8 mouse cellular contexts compared by ENCODE assay signal in genomic region chr12:55301472-55302300, GRCm38 (mm10). TPM values are rescaled to one million over a fixed set of nuclear protein-coding genes. Genes with fewer than 3 reads are reported as not detected.
DNase-seq lines count a peak whose midpoint lies in the region; ATAC-seq and TF ChIP-seq lines count a peak whose summit lies in the region.

No protein-coding gene starts in this region.

- DNase-seq in kidney, adult 2 months, result peak; percentile 13
- no peak for DNase-seq in kidney, postnatal 10 days
- peak; percentile 37 for DNase-seq in G1E (ENCODE audit: low spot score)
- no peak for DNase-seq in spleen, adult 18-20 months

- no peak for ATAC-seq in G1E (ENCODE audit: extremely low read depth, insufficient number of reproducible peaks, low FRiP score, poor library complexity, severe bottlenecking)
- no peak for ATAC-seq in limb, embryonic 13.5 days (ENCODE audit: low FRiP score, low read depth)
- ATAC-seq in activated CD4-positive, CD25-positive, alpha-beta regulatory T cell, adult 4 months, result no peak

- TF ChIP-seq POLR2A in kidney, adult 2 months (IDR thresholded peaks at IDR 0.05; ENCODE audit: low read depth, low read length), result no peak
- TF ChIP-seq POLR2A in olfactory bulb, adult 2 months (IDR thresholded peaks at IDR 0.05; ENCODE audit: insufficient read depth, low read depth, low read length), result no peak

- H3K4me2 ChIP-seq in limb, embryonic 13.5 days (replicated peaks), result peak overlapping the region; percentile 73

- H3K4me1 ChIP-seq in kidney, adult 2 months (ENCODE audit: control insufficient read depth, insufficient read depth, low read length), result peaks cover 4% of the 10 kb centered on the region
- peaks cover 43% of the 10 kb centered on the region for H3K4me1 ChIP-seq in G1E (ENCODE audit: insufficient read depth, low read depth, low read length)
- H3K4me1 ChIP-seq in erythroblast, embryonic 14.5 days (ENCODE audit: control insufficient read depth), result peaks cover 34% of the 10 kb centered on the region
- peaks cover 27% of the 10 kb centered on the region for H3K4me1 ChIP-seq in limb, embryonic 13.5 days
- peaks cover 6% of the 10 kb centered on the region for H3K4me1 ChIP-seq in olfactory bulb, adult 2 months (ENCODE audit: control insufficient read depth, insufficient read depth, low read length)

- H3K27me3 ChIP-seq in kidney, adult 2 months (replicated peaks; ENCODE audit: control insufficient read depth, insufficient read depth, low read length), result no peaks in the 10 kb centered on the region
- no peaks in the 10 kb centered on the region for H3K27me3 ChIP-seq in G1E (ENCODE audit: insufficient read depth, low read length)
- no peaks in the 10 kb centered on the region for H3K27me3 ChIP-seq in erythroblast, embryonic 14.5 days (ENCODE audit: control insufficient read depth)
- no peaks in the 10 kb centered on the region for H3K27me3 ChIP-seq in limb, embryonic 13.5 days

- no peak for TF ChIP-seq CTCF in kidney, adult 2 months (conservative IDR thresholded peaks at IDR 0.05; ENCODE audit: insufficient read depth, insufficient read length, low read depth, low read length)
- TF ChIP-seq CTCF in G1E (IDR thresholded peaks at IDR 0.05; ENCODE audit: low read depth, low read length), result no peak
- TF ChIP-seq CTCF in olfactory bulb, adult 2 months (IDR thresholded peaks at IDR 0.05; ENCODE audit: insufficient read depth, low read depth, low read length), result no peak

- H3K4me3 ChIP-seq in kidney, adult 2 months (ENCODE audit: insufficient read depth, low read depth, low read length), result peak overlapping the region; percentile 66
- peak overlapping the region; percentile 72 for H3K4me3 ChIP-seq in G1E (ENCODE audit: low read depth, low read length)
- H3K4me3 ChIP-seq in erythroblast, embryonic 14.5 days (replicated peaks), result peak overlapping the region; percentile 69
- H3K4me3 ChIP-seq in limb, embryonic 13.5 days, result peak overlapping the region; percentile 63
- H3K4me3 ChIP-seq in olfactory bulb, adult 2 months (ENCODE audit: insufficient read depth, low read depth, low read length), result peak overlapping the region; percentile 37

- H3K36me3 ChIP-seq in kidney, adult 2 months (ENCODE audit: control insufficient read depth, insufficient read depth, low read length), result peaks cover 2% of the 10 kb centered on the region; the same call in 1 of the 2 replicates
- peaks cover 58% of the 10 kb centered on the region for H3K36me3 ChIP-seq in G1E (replicated peaks)
- H3K36me3 ChIP-seq in erythroblast, embryonic 14.5 days (ENCODE audit: control insufficient read depth), result peaks cover 46% of the 10 kb centered on the region
- H3K36me3 ChIP-seq in limb, embryonic 13.5 days, result peaks cover 33% of the 10 kb centered on the region

- 41% methylated on average over 11 of the region's 11 CpGs for WGBS in kidney, adult 2 months
- WGBS in limb, embryonic 13.5 days, result 45% methylated on average over 11 of the region's 11 CpGs
- WGBS in olfactory bulb, adult 2 months, result 32% methylated on average over 11 of the region's 11 CpGs

- H3K9ac ChIP-seq in limb, embryonic 13.5 days, result peak overlapping the region; percentile 78

- H3K27ac ChIP-seq in kidney, adult 2 months (ENCODE audit: insufficient read depth, low read depth, low read length), result peak overlapping the region; percentile 97; the same call in 1 of the 2 replicates
- H3K27ac ChIP-seq in limb, embryonic 13.5 days, result peak overlapping the region; percentile 95
- H3K27ac ChIP-seq in olfactory bulb, adult 2 months (ENCODE audit: insufficient read depth, low read depth, low read length), result no peak overlapping the region

- H3K9me3 ChIP-seq in G1E (replicated peaks), result peaks cover 5% of the 10 kb centered on the region
- H3K9me3 ChIP-seq in erythroblast, embryonic 14.5 days (ENCODE audit: control insufficient read depth, low read length), result no peaks in the 10 kb centered on the region
- no peaks in the 10 kb centered on the region for H3K9me3 ChIP-seq in limb, embryonic 13.5 days

RNA-seq across cellular contexts. Expression of gene Ppp2r3c, which starts 1.1 kb away (rescaled TPM):
- polyA plus RNA-seq in kidney, adult 2 months (2012; rRNA removed), result 1.9 and 3.0 TPM in 2 replicates
- total RNA-seq in G1E (2014; fragmentation: Nextera tagmentation) (52.3 and 59.3 TPM in 2 replicates), G1E (2017) (35.7 and 39.2 TPM in 2 replicates)
- 1.2 and 1.6 TPM in 2 replicates for polyA plus RNA-seq in G1E (2012)
- 0.04 and 0.06 TPM in 2 replicates for polyA plus RNA-seq in erythroblast, embryonic 14.5 days (2012)
- polyA plus RNA-seq in limb, embryonic 13.5 days (2015; fragmentation: Nextera tagmentation; extraction: Ambion mirVana), result 16.7 and 17.5 TPM in 2 replicates
- polyA plus RNA-seq in olfactory bulb, adult 2 months (2012; ENCODE audit: insufficient read depth, insufficient read length, low replicate concordance, missing spikeins), result not detected in 2 replicates
- 10 to 100 TPM; 22.6 to 26.8 TPM for polyA plus RNA-seq in activated CD4-positive, CD25-positive, alpha-beta regulatory T cell, adult 4 months (2017; shearing (Covaris generic))

RNA-seq across cellular contexts. Expression of gene 1110008L16Rik, which starts 2.3 kb away (rescaled TPM):
- polyA plus RNA-seq in kidney, adult 2 months (2012; rRNA removed), result 12.5 and 13.2 TPM in 2 replicates
- 50.0 and 52.7 TPM in 2 replicates for total RNA-seq in G1E (2014; fragmentation: Nextera tagmentation)
- 38.5 and 40.4 TPM in 2 replicates for total RNA-seq in G1E (2017)
- polyA plus RNA-seq in G1E (2012), result 3.0 and 4.0 TPM in 2 replicates
- 0.02 and 0.03 TPM in 2 replicates for polyA plus RNA-seq in erythroblast, embryonic 14.5 days (2012)
- polyA plus RNA-seq in limb, embryonic 13.5 days (2015; fragmentation: Nextera tagmentation; extraction: Ambion mirVana), result 14.6 and 14.9 TPM in 2 replicates
- polyA plus RNA-seq in olfactory bulb, adult 2 months (2012; ENCODE audit: insufficient read depth, insufficient read length, low replicate concordance, missing spikeins), result not detected in 2 replicates
- polyA plus RNA-seq in activated CD4-positive, CD25-positive, alpha-beta regulatory T cell, adult 4 months (2017; shearing (Covaris generic)), result 1 to 10 TPM; 8.7 to 9.3 TPM

Comparison
In these comparisons a context has a peak if more than half of its experiments do, and no peak if none do; other contexts are left out.
1. DNase-seq: peak in kidney, adult 2 months (single experiment) and G1E (single experiment); none in kidney, postnatal 10 days (single experiment) and spleen, adult 18-20 months (0 of 2).
2. Peak in every context shown above with its lines, with median percentiles within 50 percentile points of each other: H3K4me3 ChIP-seq.